Mouse (Mus musculus) intestine, embryonic 16.5 days (tissue): Measurements from ENCODE around the gene Zbed4. TPM values are rescaled to one million over a fixed set of nuclear protein-coding genes. Genes with fewer than 3 reads are reported as not detected.
"Not testable (repeated sequence)": the region's sequence is repeated elsewhere in the genome, so short reads cannot be mapped to it uniquely, and the experiment has no call there.

Experiments used
- ATAC-seq: fragments of 200-750 bp; cut with Nextera tagmentation; 2 replicates; pipeline ENCODE4 v1.8.0; 2017; ENCODE audit warnings: moderate TSS enrichment, moderate library complexity
- H3K27ac ChIP-seq: fragments of 300-500 bp; sonication (generic); 2 replicates; pipeline ENCODE4 v1.5.1; 2014; ENCODE audit warnings: mild to moderate bottlenecking, low read length
- H3K27me3 ChIP-seq: fragments of 300-500 bp; sonication (generic); replicated peaks from 2 replicates; pipeline ENCODE4 v1.6.1; 2014; ENCODE audit warnings: low read length, control low read depth, mixed read lengths; ENCODE audit not compliant: control insufficient read depth, insufficient read depth
- H3K36me3 ChIP-seq: fragments of 300-500 bp; sonication (generic); 2 replicates; pipeline ENCODE4 v1.6.1; 2014; ENCODE audit warnings: low read length, control low read depth; ENCODE audit not compliant: control insufficient read depth, insufficient read depth
- H3K4me1 ChIP-seq: fragments of 300-500 bp; sonication (generic); 2 replicates; pipeline ENCODE4 v1.6.1; 2014; ENCODE audit warnings: low read length, control low read depth, mixed read lengths; ENCODE audit not compliant: control insufficient read depth, insufficient read depth
- H3K4me2 ChIP-seq: fragments of 300-500 bp; sonication (generic); 2 replicates; pipeline ENCODE4 v1.6.1; 2014; ENCODE audit warnings: low read depth, low read length, control low read depth
- H3K4me3 ChIP-seq: fragments of 300-500 bp; sonication (generic); 2 replicates; pipeline ENCODE4 v1.5.1; 2014; ENCODE audit warnings: mild to moderate bottlenecking, low read length
- H3K9ac ChIP-seq: fragments of 300-500 bp; sonication (generic); 2 replicates; pipeline ENCODE4 v1.6.1; 2014; ENCODE audit warnings: low read depth, low read length
- H3K9me3 ChIP-seq: fragments of 300-500 bp; sonication (generic); 2 replicates; pipeline ENCODE4 v1.6.1; 2016; ENCODE audit warnings: low read length, control low read depth; ENCODE audit not compliant: control insufficient read depth
- WGBS: fragments of 180-500 bp; shearing (Covaris S2); extraction: QIAGEN DNeasy Blood & Tissue Kit; methylation state at CpG from one replicate; pipeline ENCODE4 v1.1.7; 2014; 5-methylcytosine and 5-hydroxymethylcytosine counted together
- polyA plus RNA-seq: library from polyadenylated mRNA; unstranded; fragments of >200 nt; fragmentation: Nextera tagmentation; extraction: Ambion mirVana; gene quantifications from 2 replicates; pipeline ENCODE4 v1.2.1, GENCODE M21; 2015

The Zbed4 gene
- 11.9 and 12.4 TPM in 2 replicates for polyA plus RNA-seq

GRCm38 (mm10) chr15:88751564-88752402, at the start of gene Zbed4:
Gene Zbed4 (plus strand): TSS chr15:88751660.
- H3K4me1 ChIP-seq: peaks cover 10% of the 10 kb centered on the region
- H3K36me3 ChIP-seq: no peaks in the 10 kb centered on the region
- H3K9me3 ChIP-seq: no peaks in the 10 kb centered on the region
- H3K4me3 ChIP-seq: peak within 1 kb of the TSS; percentile 89
- peak within 1 kb of the TSS; percentile 95 for H3K27ac ChIP-seq
- no peaks in the 10 kb centered on the region for H3K27me3 ChIP-seq
- peak; percentile 29 for ATAC-seq
- peak within 1 kb of the TSS; percentile 86 for H3K9ac ChIP-seq
- WGBS: under 1% methylated on average over 88 of the region's 119 CpGs
- H3K4me2 ChIP-seq: peak within 1 kb of the TSS; percentile 76

- no peak overlapping the region for H3K4me2 ChIP-seq
- 79% methylated on average over 3 of the region's 3 CpGs for WGBS
- ATAC-seq: no peak
- H3K9ac ChIP-seq: no peak overlapping the region
- H3K4me1 ChIP-seq: no peaks in the 10 kb centered on the region
- H3K9me3 ChIP-seq: no peaks in the 10 kb centered on the region
- no peak overlapping the region for H3K27ac ChIP-seq
- no peak overlapping the region for H3K4me3 ChIP-seq
- no peaks in the 10 kb centered on the region for H3K27me3 ChIP-seq
- peaks cover 14% of the 10 kb centered on the region for H3K36me3 ChIP-seq
Observed at GRCm38 (mm10) chr15:88702501-88702900, 49.0 kb upstream of the Zbed4 start.

- H3K27me3 ChIP-seq: no peaks in the 10 kb centered on the region
- no peaks in the 10 kb centered on the region for H3K4me1 ChIP-seq
- peaks cover 18% of the 10 kb centered on the region for H3K36me3 ChIP-seq
- H3K4me3 ChIP-seq: no peak overlapping the region
- no peak for ATAC-seq
- no peak overlapping the region for H3K4me2 ChIP-seq
- H3K9me3 ChIP-seq: no peaks in the 10 kb centered on the region
- H3K9ac ChIP-seq: no peak overlapping the region
- H3K27ac ChIP-seq: no peak overlapping the region
- 65% methylated on average over 1 of the region's 1 CpGs for WGBS
Observed at GRCm38 (mm10) chr15:88704284-88704683, 47.2 kb upstream of the Zbed4 start.

GRCm38 (mm10) chr15:88706320-88706719, 45.1 kb upstream of the Zbed4 start:
- H3K4me3 ChIP-seq: no peak overlapping the region

GRCm38 (mm10) chr15:88706987-88707386, 44.5 kb upstream of the Zbed4 start:
- not testable (repeated sequence) for H3K4me2 ChIP-seq, H3K27ac ChIP-seq, H3K9ac ChIP-seq, H3K4me3 ChIP-seq, H3K27me3 ChIP-seq, H3K4me1 ChIP-seq, H3K9me3 ChIP-seq, ATAC-seq
- 74% methylated on average over 13 of the region's 13 CpGs for WGBS
- peaks cover 33% of the 10 kb centered on the region for H3K36me3 ChIP-seq

More at GRCm38 (mm10) chr15:88706320-88706719, 45.1 kb upstream of the Zbed4 start:
- H3K9ac ChIP-seq: no peak overlapping the region
- H3K36me3 ChIP-seq: peaks cover 27% of the 10 kb centered on the region
- 84% methylated on average over 6 of the region's 6 CpGs for WGBS
- no peaks in the 10 kb centered on the region for H3K9me3 ChIP-seq
- H3K27ac ChIP-seq: no peak overlapping the region
- no peak overlapping the region for H3K4me2 ChIP-seq
- ATAC-seq: no peak
- no peaks in the 10 kb centered on the region for H3K4me1 ChIP-seq
- H3K27me3 ChIP-seq: no peaks in the 10 kb centered on the region

GRCm38 (mm10) chr15:88708204-88708603, 43.3 kb upstream of the Zbed4 start:
- 86% methylated on average over 5 of the region's 5 CpGs for WGBS
- ATAC-seq: no peak
- no peak overlapping the region for H3K27ac ChIP-seq

GRCm38 (mm10) chr15:88708657-88709511, 42.6 kb upstream of the Zbed4 start:
- H3K27ac ChIP-seq: no peak overlapping the region
- H3K4me3 ChIP-seq: no peak overlapping the region
- peak; percentile 30; the same call in 1 of the 2 replicates for ATAC-seq
- H3K36me3 ChIP-seq: peaks cover 41% of the 10 kb centered on the region
- H3K9me3 ChIP-seq: no peaks in the 10 kb centered on the region
- H3K4me2 ChIP-seq: no peak overlapping the region
- H3K4me1 ChIP-seq: no peaks in the 10 kb centered on the region
- H3K9ac ChIP-seq: no peak overlapping the region
- H3K27me3 ChIP-seq: no peaks in the 10 kb centered on the region
- 84% methylated on average over 13 of the region's 13 CpGs for WGBS

More at GRCm38 (mm10) chr15:88708204-88708603, 43.3 kb upstream of the Zbed4 start:
- no peak overlapping the region for H3K9ac ChIP-seq
- H3K36me3 ChIP-seq: peaks cover 40% of the 10 kb centered on the region
- H3K4me3 ChIP-seq: no peak overlapping the region
- no peaks in the 10 kb centered on the region for H3K4me1 ChIP-seq
- H3K27me3 ChIP-seq: no peaks in the 10 kb centered on the region
- H3K9me3 ChIP-seq: no peaks in the 10 kb centered on the region
- no peak overlapping the region for H3K4me2 ChIP-seq

- Histone ChIP-seq H3K4me2 (no peak overlapping the region), H3K27me3 (no peaks in the 10 kb centered on the region), H3K9ac (no peak overlapping the region), H3K36me3 (peaks cover 45% of the 10 kb centered on the region), H3K9me3 (no peaks in the 10 kb centered on the region), H3K27ac (no peak overlapping the region), H3K4me1 (no peaks in the 10 kb centered on the region), H3K4me3 (no peak overlapping the region)
- ATAC-seq: no peak
- 92% methylated on average over 5 of the region's 5 CpGs for WGBS
Observed at GRCm38 (mm10) chr15:88709878-88710277, 41.6 kb upstream of the Zbed4 start.

- 87% methylated on average over 15 of the region's 15 CpGs for WGBS
- H3K27me3 ChIP-seq: no peaks in the 10 kb centered on the region
Observed at GRCm38 (mm10) chr15:88712501-88712900, 39.0 kb upstream of the Zbed4 start.

More at GRCm38 (mm10) chr15:88712501-88712900, 39.0 kb upstream of the Zbed4 start:
- H3K36me3 ChIP-seq: peaks cover 51% of the 10 kb centered on the region
- H3K27ac ChIP-seq: no peak overlapping the region
- H3K4me3 ChIP-seq: no peak overlapping the region
- H3K4me2 ChIP-seq: no peak overlapping the region
- no peak for ATAC-seq
- H3K4me1 ChIP-seq: no peaks in the 10 kb centered on the region
- no peaks in the 10 kb centered on the region for H3K9me3 ChIP-seq
- no peak overlapping the region for H3K9ac ChIP-seq
